Mouse (Mus musculus): ENCODE data around the gene Prl3c1. TPM values are rescaled to one million over a fixed set of nuclear protein-coding genes. Genes with fewer than 3 reads are reported as not detected.
"Not testable (repeated sequence)": the region's sequence is repeated elsewhere in the genome, so short reads cannot be mapped to it uniquely, and the experiment has no call there.

Gene Prl3c1
- not detected in 2 replicates for polyA plus RNA-seq (2015; fragmentation: Nextera tagmentation; extraction: Ambion mirVana)

GRCm38 (mm10) chr13:27196359-27196758, at the start of gene Prl3c1:
Prl3c1 (plus strand) TSS chr13:27196659.
- Histone ChIP-seq H3K9me3 (no peaks in the 10 kb centered on the region), H3K4me2 (no peak within 1 kb of the TSS), H3K36me3 (no peaks in the 10 kb centered on the region), H3K4me3 (no peak within 1 kb of the TSS), H3K4me1 (no peaks in the 10 kb centered on the region), H3K9ac (no peak within 1 kb of the TSS), H3K27ac (replicated peaks) (no peak within 1 kb of the TSS), H3K27me3 (replicated peaks) (no peaks in the 10 kb centered on the region)
- no peak for ATAC-seq (ENCODE audit: extremely low read depth, insufficient number of reproducible peaks, low FRiP score, low TSS enrichment)
- WGBS, result 58% methylated on average over 1 of the region's 1 CpGs

GRCm38 (mm10) chr13:27148264-27148663, 48.2 kb upstream of the Prl3c1 start:
- H3K4me3 ChIP-seq, result no peak overlapping the region

GRCm38 (mm10) chr13:27156490-27156889, 40.0 kb upstream of the Prl3c1 start, which contains the start of gene Prl3d3:
Prl3d3 (plus strand) TSS chr13:27156790.
- H3K9me3 ChIP-seq; H3K4me3 ChIP-seq; H3K4me1 ChIP-seq; H3K27ac ChIP-seq (replicated peaks); H3K36me3 ChIP-seq; H3K4me2 ChIP-seq; ATAC-seq (ENCODE audit: extremely low read depth, insufficient number of reproducible peaks, low FRiP score, low TSS enrichment); H3K9ac ChIP-seq; H3K27me3 ChIP-seq (replicated peaks): not testable (repeated sequence)
- 65% methylated on average over 3 of the region's 3 CpGs for WGBS

More at GRCm38 (mm10) chr13:27148264-27148663, 48.2 kb upstream of the Prl3c1 start:
- H3K9me3 ChIP-seq, result no peaks in the 10 kb centered on the region
- H3K36me3 ChIP-seq, result no peaks in the 10 kb centered on the region
- 49% methylated on average over 1 of the region's 1 CpGs for WGBS
- no peak for ATAC-seq (ENCODE audit: extremely low read depth, insufficient number of reproducible peaks, low FRiP score, low TSS enrichment)
- no peak overlapping the region for H3K9ac ChIP-seq
- H3K27me3 ChIP-seq (replicated peaks), result no peaks in the 10 kb centered on the region
- no peak overlapping the region for H3K27ac ChIP-seq (replicated peaks)
- no peaks in the 10 kb centered on the region for H3K4me1 ChIP-seq
- H3K4me2 ChIP-seq, result no peak overlapping the region

- Histone ChIP-seq H3K36me3 (no peaks in the 10 kb centered on the region), H3K9me3 (no peaks in the 10 kb centered on the region), H3K4me3 (no peak within 1 kb of the TSS), H3K27ac (replicated peaks) (no peak within 1 kb of the TSS), H3K4me2 (no peak within 1 kb of the TSS), H3K9ac (no peak within 1 kb of the TSS), H3K4me1 (no peaks in the 10 kb centered on the region), H3K27me3 (replicated peaks) (no peaks in the 10 kb centered on the region)
- 79% methylated on average over 1 of the region's 1 CpGs for WGBS
- no peak for ATAC-seq (ENCODE audit: extremely low read depth, insufficient number of reproducible peaks, low FRiP score, low TSS enrichment)
These were observed 45.1 kb downstream of the Prl3c1 start, which contains the start of gene Prl3b1 for GRCm38 (mm10) chr13:27241547-27241946. Prl3b1 (plus strand) TSS chr13:27241847.

Other genes starting within 250 kb of the Prl3c1 start
- not detected in 2 replicates for gene Prl, start 139.1 kb upstream of the Prl3c1 start, polyA plus RNA-seq (2015; fragmentation: Nextera tagmentation; extraction: Ambion mirVana)
- gene Prl3d1, start 102.5 kb upstream of the Prl3c1 start, polyA plus RNA-seq (2015; fragmentation: Nextera tagmentation; extraction: Ambion mirVana), result not detected in 2 replicates
- not detected in 2 replicates for gene Prl3d2, start 75.0 kb upstream of the Prl3c1 start, polyA plus RNA-seq (2015; fragmentation: Nextera tagmentation; extraction: Ambion mirVana)
- gene Prl3d3, start 39.9 kb upstream of the Prl3c1 start, polyA plus RNA-seq (2015; fragmentation: Nextera tagmentation; extraction: Ambion mirVana), result not detected in 2 replicates
- not detected in 2 replicates for gene Prl3b1, start 45.2 kb downstream of the Prl3c1 start, polyA plus RNA-seq (2015; fragmentation: Nextera tagmentation; extraction: Ambion mirVana)
- gene Prl3a1, start 62.8 kb downstream of the Prl3c1 start, polyA plus RNA-seq (2015; fragmentation: Nextera tagmentation; extraction: Ambion mirVana), result not detected in 2 replicates
- gene Prl6a1, start 116.0 kb downstream of the Prl3c1 start, polyA plus RNA-seq (2015; fragmentation: Nextera tagmentation; extraction: Ambion mirVana), result not detected in 2 replicates
- gene Prl8a2, start 149.0 kb downstream of the Prl3c1 start, polyA plus RNA-seq (2015; fragmentation: Nextera tagmentation; extraction: Ambion mirVana), result not detected in 2 replicates
- gene Prl2b1, start 194.2 kb downstream of the Prl3c1 start, polyA plus RNA-seq (2015; fragmentation: Nextera tagmentation; extraction: Ambion mirVana), result not detected in 2 replicates
- gene Prl8a6, start 242.0 kb downstream of the Prl3c1 start, polyA plus RNA-seq (2015; fragmentation: Nextera tagmentation; extraction: Ambion mirVana), result not detected in 2 replicates